Mouse (Mus musculus): ENCODE measurements at regions not wholly inside any gene's neighbourhood (a gene's known extent, or its start where the extent isn't known, plus 50 kb on each side); places are given as distances from the start of the nearest gene placed in this dataset.

DNA sequence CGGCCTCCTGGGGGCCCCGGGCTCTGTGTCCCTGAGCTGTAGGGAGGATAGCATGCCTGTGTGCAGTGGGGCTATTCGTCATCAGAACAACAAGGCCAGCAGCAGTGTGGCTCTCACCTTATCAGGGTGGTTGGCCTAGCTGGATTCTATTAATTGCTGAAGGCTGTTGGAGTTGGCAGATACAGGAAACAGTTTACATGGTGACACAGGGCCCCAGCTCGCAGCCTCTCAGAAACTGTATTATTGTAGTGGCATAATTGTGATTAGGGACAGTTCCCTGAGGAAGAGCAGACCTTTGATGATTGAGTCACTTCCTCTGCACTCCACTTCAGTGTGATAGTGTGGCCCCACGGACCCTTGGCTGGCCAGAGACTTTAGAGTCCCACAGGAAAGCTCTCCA, 61.6 kb upstream of the Lmo2 start:
- TF ChIP-seq POLR2A (IDR thresholded peaks at IDR 0.05; ENCODE audit: borderline replicate concordance, extremely low read depth, low read depth, low read length), result no peak
- TF ChIP-seq CTCF (IDR thresholded peaks at IDR 0.05; ENCODE audit: insufficient read depth, low read length), result no peak

Data from lung, adult 2 months (tissue).